Mouse (Mus musculus) ES-Bruce4 (cell line): ENCODE results near the gene Aida. TPM values are rescaled to one million over a fixed set of nuclear protein-coding genes. Genes with fewer than 3 reads are reported as not detected.

Source experiments
- H3K27ac ChIP-seq: 2 replicates; pipeline ENCODE4 v1.5.1; 2012; ENCODE audit warnings: low read length, inconsistent platforms; ENCODE audit not compliant: insufficient read depth
- H3K27me3 ChIP-seq: 2 replicates; pipeline ENCODE4 v1.6.1; 2012; ENCODE audit warnings: mild to moderate bottlenecking, low read length, inconsistent platforms; ENCODE audit not compliant: control insufficient read depth, poor library complexity, insufficient read depth, severe bottlenecking
- H3K36me3 ChIP-seq: 2 replicates; pipeline ENCODE4 v1.6.1; 2012; ENCODE audit warnings: inconsistent platforms, mild to moderate bottlenecking, low read length, moderate library complexity; ENCODE audit not compliant: control insufficient read depth, poor library complexity, insufficient read depth, severe bottlenecking
- H3K4me1 ChIP-seq: one replicate; pipeline ENCODE4 v1.8.1; 2011; ENCODE audit warnings: low read length; ENCODE audit not compliant: control insufficient read depth, insufficient read depth
- H3K4me3 ChIP-seq: 2 replicates; pipeline ENCODE4 v1.5.1; 2011; ENCODE audit warnings: low read depth, mild to moderate bottlenecking, low read length
- H3K9ac ChIP-seq: 2 replicates; pipeline ENCODE4 v1.6.1; 2012; ENCODE audit warnings: low read depth, mild to moderate bottlenecking, inconsistent platforms; ENCODE audit not compliant: poor library complexity, severe bottlenecking
- H3K9me3 ChIP-seq: replicated peaks from 2 replicates; pipeline ENCODE4 v1.6.1; 2012; ENCODE audit warnings: mild to moderate bottlenecking, low read length, inconsistent platforms; ENCODE audit not compliant: control insufficient read depth, poor library complexity, insufficient read depth, severe bottlenecking
- CTCF ChIP-seq: IDR thresholded peaks from one replicate; pipeline ENCODE4 v1.8.1; 2011; ENCODE audit warnings: low read depth, low read length
- EP300 ChIP-seq: IDR thresholded peaks from 2 replicates; pipeline ENCODE4 v1.6.1; 2011; ENCODE audit warnings: low read depth, low read length; ENCODE audit not compliant: insufficient read depth
- POLR2A ChIP-seq: IDR thresholded peaks from one replicate; pipeline ENCODE4 v1.8.1; 2011; ENCODE audit warnings: low read length; ENCODE audit not compliant: insufficient read depth
- polyA plus RNA-seq: library from polyadenylated mRNA; stranded (reverse); fragments of >200 nt; gene quantifications from 2 replicates; pipeline ENCODE4 v1.2.4, GENCODE M21; 2011; ENCODE audit warnings: low read depth; ENCODE audit not compliant: missing spikeins, insufficient read depth, insufficient read length

The Aida gene
- polyA plus RNA-seq, 1 experiment, result 74.6 TPM

- TF ChIP-seq EP300 (no peak), CTCF (no peak), POLR2A (no peak)
- H3K27ac ChIP-seq, result no peak overlapping the region
- H3K27me3 ChIP-seq, result no peaks in the 10 kb centered on the region
- H3K36me3 ChIP-seq, result no peaks in the 10 kb centered on the region
- no peak overlapping the region for H3K4me3 ChIP-seq
- H3K4me1 ChIP-seq, result no peaks in the 10 kb centered on the region
- H3K9me3 ChIP-seq, result no peaks in the 10 kb centered on the region
- H3K9ac ChIP-seq, result no peak overlapping the region
Measured at GRCm38 (mm10) chr1:183265921-183266467, 30.4 kb upstream of the Aida start.

DNA sequence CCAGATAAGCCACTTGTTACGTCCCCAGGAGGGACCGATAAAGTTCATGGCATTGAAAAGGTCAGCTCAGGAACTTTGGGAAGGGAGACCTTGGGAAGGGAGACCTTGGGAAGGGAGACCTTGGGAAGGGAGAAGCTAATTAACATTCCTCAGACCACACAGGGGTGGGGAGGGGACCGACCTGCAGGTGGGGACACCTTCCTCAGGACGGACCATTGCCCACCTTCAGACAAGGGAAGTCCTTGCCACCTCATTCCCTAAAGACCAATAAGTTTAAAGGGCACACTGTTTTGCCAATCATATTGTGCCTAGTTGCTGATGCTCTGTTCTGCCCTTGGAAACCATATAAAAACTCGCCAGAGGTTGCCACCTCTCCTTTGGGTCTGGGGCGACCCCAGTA is 28.7 kb upstream of the Aida start:
- no peaks in the 10 kb centered on the region for H3K27me3 ChIP-seq
- no peak overlapping the region for H3K9ac ChIP-seq
- H3K9me3 ChIP-seq, result no peaks in the 10 kb centered on the region
- H3K4me1 ChIP-seq, result no peaks in the 10 kb centered on the region
- no peak for TF ChIP-seq CTCF
- H3K27ac ChIP-seq, result no peak overlapping the region
- no peaks in the 10 kb centered on the region for H3K36me3 ChIP-seq
- no peak overlapping the region for H3K4me3 ChIP-seq

DNA sequence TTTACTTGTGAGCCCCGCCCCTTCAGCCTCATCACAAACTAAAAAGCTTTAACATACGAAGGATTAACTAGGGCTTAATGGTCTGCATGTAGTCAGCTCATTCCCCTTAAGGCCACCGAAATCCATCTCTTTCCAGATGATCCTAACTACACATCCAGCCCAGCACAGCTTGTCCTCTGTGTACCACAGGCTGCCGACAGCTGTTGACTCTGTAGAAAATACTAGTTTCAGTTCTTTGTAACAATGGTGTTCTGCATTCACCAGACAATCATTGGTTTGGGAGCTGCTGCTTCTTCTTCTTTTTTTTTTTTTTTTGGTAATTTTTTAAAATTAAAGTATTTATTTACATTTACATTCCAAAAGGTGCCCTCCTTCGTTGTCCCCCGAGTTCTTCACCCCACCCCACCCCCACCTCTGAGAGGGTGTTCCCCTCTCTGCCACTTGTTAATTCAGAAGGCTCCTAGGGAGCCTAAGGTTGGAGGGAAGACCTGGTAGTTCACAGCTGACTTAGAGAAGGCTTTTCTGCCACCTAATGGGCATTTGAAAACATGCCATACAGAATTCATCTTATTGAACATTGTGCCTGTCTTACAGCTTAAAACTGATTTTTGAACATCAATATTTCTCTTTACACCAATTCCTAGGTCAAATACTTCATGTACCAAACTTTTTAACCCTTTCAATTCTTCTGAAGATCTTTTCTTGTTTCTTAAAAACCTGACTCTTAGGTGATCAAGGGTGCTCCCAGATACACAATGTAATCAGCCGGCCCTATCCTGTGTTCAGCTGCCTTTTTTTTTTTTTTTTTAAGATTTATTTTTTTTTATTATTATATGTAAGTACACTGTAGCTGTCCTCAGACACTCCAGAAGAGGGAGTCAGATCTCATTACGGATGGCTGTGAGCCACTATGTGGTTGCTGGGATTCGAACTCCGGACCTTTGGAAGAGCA is 23.2 kb upstream of the Aida start:
- no peaks in the 10 kb centered on the region; the same call in 1 of the 2 replicates for H3K36me3 ChIP-seq
- no peak overlapping the region for H3K4me3 ChIP-seq
- no peak overlapping the region for H3K27ac ChIP-seq
- TF ChIP-seq CTCF (no peak), EP300 (no peak), POLR2A (no peak)
- H3K27me3 ChIP-seq, result no peaks in the 10 kb centered on the region
- no peak overlapping the region for H3K9ac ChIP-seq
- H3K4me1 ChIP-seq, result no peaks in the 10 kb centered on the region
- H3K9me3 ChIP-seq, result no peaks in the 10 kb centered on the region

DNA sequence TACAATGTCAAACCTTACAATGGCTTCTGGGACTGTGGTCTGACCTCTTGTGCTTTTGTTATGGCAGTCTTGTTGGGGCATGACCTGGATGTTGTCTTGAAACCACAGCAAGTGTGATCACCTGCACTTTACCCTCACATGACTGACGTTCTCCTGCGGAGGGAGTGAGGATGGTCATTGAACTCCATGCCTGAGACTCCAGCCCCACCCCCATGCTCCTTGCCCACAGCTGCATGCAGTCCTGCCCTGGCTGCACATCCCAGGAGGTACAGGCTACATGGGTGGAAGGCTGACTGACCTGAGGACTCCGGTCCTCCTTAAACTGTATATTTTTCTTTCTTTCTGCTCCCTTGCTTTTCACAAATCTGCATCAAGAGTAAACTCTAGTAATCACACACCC is 22.0 kb upstream of the Aida start:
- Histone ChIP-seq H3K9ac (no peak overlapping the region), H3K27ac (no peak overlapping the region), H3K27me3 (no peaks in the 10 kb centered on the region), H3K9me3 (no peaks in the 10 kb centered on the region), H3K4me3 (no peak overlapping the region), H3K4me1 (no peaks in the 10 kb centered on the region), H3K36me3 (peaks cover 4% of the 10 kb centered on the region)
- no peak for TF ChIP-seq EP300
- no peak for TF ChIP-seq POLR2A
- TF ChIP-seq CTCF, result no peak

- Histone ChIP-seq H3K9ac (no peak overlapping the region), H3K36me3 (peaks cover 9% of the 10 kb centered on the region), H3K27me3 (no peaks in the 10 kb centered on the region), H3K4me1 (no peaks in the 10 kb centered on the region), H3K27ac (no peak overlapping the region), H3K4me3 (no peak overlapping the region), H3K9me3 (no peaks in the 10 kb centered on the region)
- no peak for TF ChIP-seq CTCF
- TF ChIP-seq POLR2A, result no peak
- no peak for TF ChIP-seq EP300
Measured at GRCm38 (mm10) chr1:183275763-183276162, 20.6 kb upstream of the Aida start.

DNA sequence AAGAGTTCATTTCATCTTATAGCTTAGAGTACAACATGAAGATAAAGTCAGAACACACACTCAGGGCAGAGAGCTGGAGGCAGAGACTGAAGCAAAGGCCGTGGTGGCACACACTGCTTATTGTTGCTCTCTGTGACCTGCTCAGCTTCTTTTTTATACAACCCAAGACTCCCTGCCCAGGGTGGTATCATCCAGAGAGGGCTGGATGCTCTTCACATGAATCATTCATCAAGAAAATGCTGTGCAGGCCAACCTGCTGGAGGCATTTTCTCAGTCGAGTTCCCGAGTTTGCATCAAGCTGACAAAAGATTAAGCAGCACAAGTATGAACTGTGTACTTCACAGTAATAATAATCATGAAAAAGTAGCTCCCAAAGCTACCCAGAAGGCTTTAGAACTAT is 8.0 kb upstream of the Aida start:
- H3K27ac ChIP-seq, result no peak overlapping the region
- H3K4me1 ChIP-seq, result no peaks in the 10 kb centered on the region
- no peaks in the 10 kb centered on the region for H3K9me3 ChIP-seq
- H3K27me3 ChIP-seq, result no peaks in the 10 kb centered on the region
- H3K9ac ChIP-seq, result no peak overlapping the region
- peaks cover 44% of the 10 kb centered on the region for H3K36me3 ChIP-seq
- no peak for TF ChIP-seq CTCF
- no peak for TF ChIP-seq POLR2A
- TF ChIP-seq EP300, result no peak
- H3K4me3 ChIP-seq, result no peak overlapping the region
